Mouse (Mus musculus): ENCODE measurements around the gene Tmem81.

DNA sequence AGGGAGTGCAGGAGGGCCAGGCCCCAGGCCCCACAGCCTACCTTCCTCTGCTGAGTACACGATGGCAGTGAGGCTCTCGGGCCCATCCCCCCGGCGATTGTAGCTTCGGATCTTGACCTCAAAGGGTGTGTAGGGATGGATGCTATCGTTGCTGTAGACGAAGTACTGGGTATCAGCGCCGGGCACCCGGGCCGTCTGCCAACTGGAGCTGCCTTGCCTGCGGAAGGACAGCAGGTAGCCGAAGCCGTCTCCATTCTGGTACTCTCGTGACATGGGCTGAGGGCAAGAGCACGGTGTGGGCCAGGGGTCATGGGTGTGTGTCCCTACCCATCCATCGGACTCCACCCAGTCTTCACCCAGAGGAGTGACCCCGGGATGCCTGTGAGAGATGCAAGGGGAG, 12.6 kb downstream of the Tmem81 start:
- no peak for TF ChIP-seq POLR2A (IDR thresholded peaks at IDR 0.05; ENCODE audit: insufficient read length, low read depth)
- no peak for TF ChIP-seq USF1 (IDR thresholded peaks at IDR 0.05; ENCODE audit: low read depth)
- no peak for TF ChIP-seq MYOD1 (IDR thresholded peaks at IDR 0.05; ENCODE audit: control insufficient read depth in 1 of 3, insufficient read length in 2 of 3, low read depth in 2 of 3)
- no peak for TF ChIP-seq TCF3 (IDR thresholded peaks at IDR 0.05; ENCODE audit: insufficient read length, low read depth)
- no peak for TF ChIP-seq SRF (IDR thresholded peaks at IDR 0.05; ENCODE audit: control insufficient read depth, insufficient read length, low read depth)
- TF ChIP-seq TCF12 (IDR thresholded peaks at IDR 0.05; ENCODE audit: insufficient read depth, poor library complexity, severe bottlenecking) = no peak
- no peak for TF ChIP-seq MYOG (IDR thresholded peaks at IDR 0.05; ENCODE audit: control insufficient read depth in 1 of 3, insufficient read depth in 1 of 3, insufficient read length in 2 of 3, low read depth in 2 of 3)
- no peak for TF ChIP-seq MAX (IDR thresholded peaks at IDR 0.05; ENCODE audit: low read depth)
- no peak for TF ChIP-seq E2F4 (IDR thresholded peaks at IDR 0.05; ENCODE audit: insufficient read depth)
- no peak for TF ChIP-seq CEBPB (IDR thresholded peaks at IDR 0.05; ENCODE audit: insufficient read depth, poor library complexity, severe bottlenecking)
- no peak for TF ChIP-seq POLR2AphosphoS2 (IDR thresholded peaks at IDR 0.05; ENCODE audit: insufficient read length, low read depth)
